Mouse (Mus musculus) ES-Bruce4 (cell line): ENCODE measurements around the gene Cd300ld5.
"Not testable (repeated sequence)": the region's sequence is repeated elsewhere in the genome, so short reads cannot be mapped to it uniquely, and the experiment has no call there.

Source experiments
- CTCF ChIP-seq: IDR thresholded peaks from one replicate; pipeline ENCODE4 v1.8.1; 2011; ENCODE audit warnings: low read depth, low read length
- EP300 ChIP-seq: IDR thresholded peaks from 2 replicates; pipeline ENCODE4 v1.6.1; 2011; ENCODE audit warnings: low read depth, low read length; ENCODE audit not compliant: insufficient read depth
- POLR2A ChIP-seq: IDR thresholded peaks from one replicate; pipeline ENCODE4 v1.8.1; 2011; ENCODE audit warnings: low read length; ENCODE audit not compliant: insufficient read depth

DNA sequence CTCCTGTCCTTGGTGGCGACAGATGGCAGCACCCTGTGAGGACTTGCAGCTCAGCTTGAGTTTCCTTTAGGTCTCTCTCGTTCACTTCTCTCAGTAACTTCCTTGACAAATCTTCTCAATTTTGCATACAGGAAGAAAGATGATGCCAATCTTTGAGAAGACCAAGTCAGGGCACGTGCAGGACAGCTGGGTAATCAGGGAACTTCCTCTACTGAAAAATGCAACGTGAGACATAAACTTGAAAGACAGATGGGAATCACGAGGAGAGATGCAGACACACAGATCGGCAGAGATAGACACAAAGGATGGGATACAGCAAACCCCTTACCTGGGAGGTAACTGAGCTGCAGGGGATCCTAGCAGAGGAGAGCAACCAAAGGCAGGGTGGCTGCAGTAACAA lies at the start of gene Cd300ld5:
- not testable (repeated sequence) for TF ChIP-seq POLR2A, CTCF, EP300
